Mouse (Mus musculus) MEL-GATA-1-ER (cell line): Measurements from ENCODE around the gene Sbno2.

Experiments
- DNase-seq: peaks from one replicate; pipeline ENCODE4 v3.0.0-alpha.2; 2012; ENCODE audit warnings: low read depth; ENCODE audit errors: extremely low read depth

Sbno2 gene

GRCm38 (mm10) chr10:80039559-80039979 lies 65.8 kb downstream of the Sbno2 start, which contains the start of gene Polr2e:
Gene Polr2e (minus strand): TSS chr10:80039795.
- peak; percentile 90 for DNase-seq

GRCm38 (mm10) chr10:80036832-80037231 lies 68.5 kb downstream of the Sbno2 start:
- DNase-seq = no peak

GRCm38 (mm10) chr10:80035686-80036085 lies 69.7 kb downstream of the Sbno2 start:
- DNase-seq = no peak

- DNase-seq = no peak
Observed at GRCm38 (mm10) chr10:80035148-80035547, 70.2 kb downstream of the Sbno2 start.

GRCm38 (mm10) chr10:80033511-80034391 lies 71.6 kb downstream of the Sbno2 start:
- no peak for DNase-seq

GRCm38 (mm10) chr10:80032799-80033480 lies 72.4 kb downstream of the Sbno2 start:
- DNase-seq = peak; percentile 95

- no peak for DNase-seq
Observed at GRCm38 (mm10) chr10:80030736-80031135, 74.6 kb downstream of the Sbno2 start.

- no peak for DNase-seq
Observed at GRCm38 (mm10) chr10:80030191-80030590, 75.2 kb downstream of the Sbno2 start.

GRCm38 (mm10) chr10:80028521-80028846 lies 76.9 kb downstream of the Sbno2 start:
- no peak for DNase-seq

GRCm38 (mm10) chr10:80027681-80028520 lies 77.5 kb downstream of the Sbno2 start:
- DNase-seq = no peak

GRCm38 (mm10) chr10:80025889-80026288 lies 79.5 kb downstream of the Sbno2 start:
- DNase-seq = no peak

- DNase-seq = no peak
Observed at GRCm38 (mm10) chr10:80025463-80025862, 79.9 kb downstream of the Sbno2 start.

- DNase-seq = no peak
Observed at GRCm38 (mm10) chr10:80025044-80025347, 80.4 kb downstream of the Sbno2 start.

- DNase-seq = no peak
Observed at GRCm38 (mm10) chr10:80024229-80025043, 80.9 kb downstream of the Sbno2 start.

- DNase-seq = no peak
Observed at GRCm38 (mm10) chr10:80023758-80024157, 81.6 kb downstream of the Sbno2 start.

GRCm38 (mm10) chr10:80022806-80023205 lies 82.6 kb downstream of the Sbno2 start:
- no peak for DNase-seq

- DNase-seq = no peak
Observed at GRCm38 (mm10) chr10:80022164-80022563, 83.2 kb downstream of the Sbno2 start.

GRCm38 (mm10) chr10:80021320-80021641 lies 84.1 kb downstream of the Sbno2 start:
- DNase-seq = no peak

GRCm38 (mm10) chr10:80020603-80021319 lies 84.6 kb downstream of the Sbno2 start:
- DNase-seq = no peak

- no peak for DNase-seq
Observed at GRCm38 (mm10) chr10:80020191-80020590, 85.2 kb downstream of the Sbno2 start.
